Mouse (Mus musculus): ENCODE results near the gene Creld1.

- TF ChIP-seq CTCF (IDR thresholded peaks at IDR 0.05; ENCODE audit: low read depth, low read length) = no peak
- TF ChIP-seq EP300 (IDR thresholded peaks at IDR 0.05; ENCODE audit: insufficient read depth, low read depth, low read length) = no peak
These were observed 632 bp downstream of the Creld1 start for GRCm38 (mm10) chr6:113483729-113484128.

Data from ES-Bruce4 (cell line).